Mouse (Mus musculus): ENCODE measurements around the gene Aagab. TPM values are rescaled to one million over a fixed set of nuclear protein-coding genes. Genes with fewer than 3 reads are reported as not detected.
A peak's percentile ranks its signal among the peaks of the same experiment; 100 is the strongest.

Aagab gene
- 52.9 and 64.5 TPM in 2 replicates for polyA plus RNA-seq (2014; fragmentation: Nextera tagmentation; extraction: Ambion mirVana)

GRCm38 (mm10) chr9:63602043-63602939 is at the start of gene Aagab, which contains the start of gene Iqch:
Aagab (plus strand) TSS chr9:63602660.
Iqch (minus strand) TSS chr9:63602493.
- Histone ChIP-seq H3K27me3 (ENCODE audit: control insufficient read depth, insufficient read depth, low read length) (no peaks in the 10 kb centered on the region), H3K4me3 (replicated peaks; ENCODE audit: low read depth, low read length) (peak within 1 kb of the TSS; percentile 91), H3K27ac (replicated peaks; ENCODE audit: low read depth, low read length) (peak within 1 kb of the TSS; percentile 86), H3K9ac (replicated peaks; ENCODE audit: low read length) (peak within 1 kb of the TSS; percentile 84), H3K4me2 (ENCODE audit: low read length) (peak within 1 kb of the TSS; percentile 72), H3K36me3 (ENCODE audit: control insufficient read depth, insufficient read depth, low read length) (no peaks in the 10 kb centered on the region), H3K4me1 (ENCODE audit: control insufficient read depth, insufficient read depth, low read length) (peaks cover 10% of the 10 kb centered on the region), H3K9me3 (ENCODE audit: control insufficient read depth, low read length) (no peaks in the 10 kb centered on the region)
- ATAC-seq (ENCODE audit: low FRiP score, low TSS enrichment) (peak; percentile 99), DNase-seq (peak; percentile 99)
- 2% methylated on average over 66 of the region's 70 CpGs for WGBS

- Histone ChIP-seq H3K27me3 (ENCODE audit: control insufficient read depth, insufficient read depth, low read length) (no peaks in the 10 kb centered on the region), H3K27ac (replicated peaks; ENCODE audit: low read depth, low read length) (no peak overlapping the region), H3K4me2 (ENCODE audit: low read length) (no peak overlapping the region), H3K4me3 (replicated peaks; ENCODE audit: low read depth, low read length) (no peak overlapping the region), H3K4me1 (ENCODE audit: control insufficient read depth, insufficient read depth, low read length) (no peaks in the 10 kb centered on the region), H3K36me3 (ENCODE audit: control insufficient read depth, insufficient read depth, low read length) (no peaks in the 10 kb centered on the region), H3K9ac (replicated peaks; ENCODE audit: low read length) (no peak overlapping the region), H3K9me3 (ENCODE audit: control insufficient read depth, low read length) (no peaks in the 10 kb centered on the region)
- ATAC-seq (ENCODE audit: low FRiP score, low TSS enrichment), result no peak
- DNase-seq, result no peak
- WGBS, result 76% methylated on average over 3 of the region's 3 CpGs
Measured at GRCm38 (mm10) chr9:63553628-63554027, 48.8 kb upstream of the Aagab start.

DNA sequence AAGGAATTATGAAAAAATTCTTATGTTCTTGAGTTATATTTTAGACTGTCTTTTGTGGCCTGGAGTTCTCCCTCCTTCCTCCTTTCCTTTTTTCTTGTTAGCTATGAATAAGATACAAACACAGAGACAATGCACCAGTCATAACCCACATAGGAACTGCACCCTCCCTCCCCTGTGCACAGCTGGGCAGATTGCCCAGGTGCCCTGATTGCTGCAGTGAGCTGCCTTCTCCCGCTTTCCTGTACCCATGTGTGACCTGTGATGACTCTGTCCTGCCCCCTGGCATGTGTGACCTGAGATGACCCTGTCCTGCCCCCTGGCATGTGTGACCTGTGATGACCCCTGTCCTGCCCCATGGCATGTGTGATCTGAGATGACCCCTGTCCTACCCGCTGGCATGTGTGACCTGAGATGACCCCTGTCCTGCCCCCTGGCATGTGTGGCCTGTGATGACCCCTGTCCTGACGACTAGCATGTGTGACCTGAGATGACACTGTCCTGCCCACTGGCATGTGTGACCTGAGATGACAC is 46.9 kb upstream of the Aagab start:
- no peaks in the 10 kb centered on the region for H3K9me3 ChIP-seq (ENCODE audit: control insufficient read depth, low read length)
- no peak overlapping the region for H3K9ac ChIP-seq (replicated peaks; ENCODE audit: low read length)
- no peaks in the 10 kb centered on the region for H3K27me3 ChIP-seq (ENCODE audit: control insufficient read depth, insufficient read depth, low read length)
- no peak overlapping the region for H3K27ac ChIP-seq (replicated peaks; ENCODE audit: low read depth, low read length)
- no peak for DNase-seq
- WGBS, result 62% methylated on average over 3 of the region's 3 CpGs
- H3K4me1 ChIP-seq (ENCODE audit: control insufficient read depth, insufficient read depth, low read length), result no peaks in the 10 kb centered on the region
- ATAC-seq (ENCODE audit: low FRiP score, low TSS enrichment), result no peak
- no peaks in the 10 kb centered on the region for H3K36me3 ChIP-seq (ENCODE audit: control insufficient read depth, insufficient read depth, low read length)
- no peak overlapping the region for H3K4me2 ChIP-seq (ENCODE audit: low read length)
- H3K4me3 ChIP-seq (replicated peaks; ENCODE audit: low read depth, low read length), result no peak overlapping the region

DNA sequence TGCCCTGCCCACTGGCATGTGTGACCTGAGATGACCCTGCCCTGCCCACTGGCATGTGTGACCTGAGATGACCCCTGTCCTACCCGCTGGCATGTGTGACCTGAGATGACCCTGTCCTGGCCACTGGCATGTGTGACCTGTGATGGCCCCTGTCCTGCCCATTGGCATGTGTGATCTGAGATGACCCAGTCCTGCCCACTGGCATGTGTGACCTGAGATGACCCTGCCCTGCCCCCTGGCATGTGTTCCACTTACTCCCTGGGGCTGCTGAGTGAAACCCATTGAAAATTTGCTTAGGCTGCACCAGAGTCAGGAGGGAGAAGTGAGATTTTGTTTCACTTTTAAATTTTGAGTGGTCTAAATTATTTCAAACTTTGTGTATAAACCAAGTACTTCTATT is 46.1 kb upstream of the Aagab start:
- Histone ChIP-seq H3K9me3 (ENCODE audit: control insufficient read depth, low read length) (no peaks in the 10 kb centered on the region), H3K9ac (replicated peaks; ENCODE audit: low read length) (no peak overlapping the region), H3K36me3 (ENCODE audit: control insufficient read depth, insufficient read depth, low read length) (no peaks in the 10 kb centered on the region), H3K27me3 (ENCODE audit: control insufficient read depth, insufficient read depth, low read length) (no peaks in the 10 kb centered on the region), H3K27ac (replicated peaks; ENCODE audit: low read depth, low read length) (no peak overlapping the region), H3K4me2 (ENCODE audit: low read length) (no peak overlapping the region), H3K4me3 (replicated peaks; ENCODE audit: low read depth, low read length) (no peak overlapping the region), H3K4me1 (ENCODE audit: control insufficient read depth, insufficient read depth, low read length) (no peaks in the 10 kb centered on the region)
- ATAC-seq (ENCODE audit: low FRiP score, low TSS enrichment), result no peak
- WGBS, result 95% methylated on average over 1 of the region's 1 CpGs
- DNase-seq, result no peak

DNA sequence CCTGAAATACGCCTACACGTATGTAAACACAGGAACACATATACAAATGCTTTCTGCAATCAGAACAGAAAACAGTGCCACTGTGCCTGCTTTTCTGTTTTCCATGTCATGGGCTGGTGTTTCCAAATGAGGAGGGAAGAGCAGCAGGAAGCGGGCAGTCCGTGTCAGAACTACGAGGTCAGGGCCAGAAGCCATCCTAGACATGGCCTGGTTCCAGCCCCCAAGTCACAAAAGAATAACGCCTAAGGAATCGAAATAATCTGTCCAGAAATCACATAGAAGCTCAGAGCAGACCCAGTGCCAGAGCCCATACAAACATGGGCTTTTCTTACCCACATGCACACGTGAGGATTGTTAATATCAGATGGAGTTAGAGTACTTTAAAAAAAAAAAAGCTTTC is 45.5 kb upstream of the Aagab start:
- no peaks in the 10 kb centered on the region for H3K4me1 ChIP-seq (ENCODE audit: control insufficient read depth, insufficient read depth, low read length)
- DNase-seq (no peak), ATAC-seq (ENCODE audit: low FRiP score, low TSS enrichment) (no peak)
- 86% methylated on average over 8 of the region's 8 CpGs for WGBS
- no peak overlapping the region for H3K27ac ChIP-seq (replicated peaks; ENCODE audit: low read depth, low read length)
- H3K4me2 ChIP-seq (ENCODE audit: low read length), result no peak overlapping the region
- no peak overlapping the region for H3K9ac ChIP-seq (replicated peaks; ENCODE audit: low read length)
- no peaks in the 10 kb centered on the region for H3K9me3 ChIP-seq (ENCODE audit: control insufficient read depth, low read length)
- no peak overlapping the region for H3K4me3 ChIP-seq (replicated peaks; ENCODE audit: low read depth, low read length)
- no peaks in the 10 kb centered on the region for H3K36me3 ChIP-seq (ENCODE audit: control insufficient read depth, insufficient read depth, low read length)
- no peaks in the 10 kb centered on the region for H3K27me3 ChIP-seq (ENCODE audit: control insufficient read depth, insufficient read depth, low read length)

DNA sequence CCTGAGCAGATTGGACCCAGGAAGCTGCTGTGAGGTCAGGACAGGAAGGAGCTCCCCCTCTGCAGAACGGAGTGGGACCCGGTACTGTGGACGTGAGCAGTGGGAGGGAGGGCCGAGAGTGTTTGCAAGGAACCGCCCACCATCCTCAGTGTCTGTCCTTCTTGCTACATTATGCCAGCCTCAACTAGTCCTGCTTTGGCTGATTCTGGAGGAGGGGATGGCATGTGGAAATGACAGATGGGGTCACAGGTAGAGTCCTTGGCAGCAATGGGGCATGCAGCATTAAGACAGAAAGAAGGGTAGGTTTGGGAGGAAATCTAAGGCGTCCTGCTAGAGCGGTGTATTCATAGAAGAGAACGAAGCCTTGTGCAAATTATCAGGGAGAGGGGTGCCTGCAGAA is 40.5 kb upstream of the Aagab start:
- no peaks in the 10 kb centered on the region for H3K9me3 ChIP-seq (ENCODE audit: control insufficient read depth, low read length)
- no peaks in the 10 kb centered on the region for H3K27me3 ChIP-seq (ENCODE audit: control insufficient read depth, insufficient read depth, low read length)
- H3K36me3 ChIP-seq (ENCODE audit: control insufficient read depth, insufficient read depth, low read length), result no peaks in the 10 kb centered on the region
- no peak overlapping the region for H3K27ac ChIP-seq (replicated peaks; ENCODE audit: low read depth, low read length)
- H3K4me3 ChIP-seq (replicated peaks; ENCODE audit: low read depth, low read length), result no peak overlapping the region
- ATAC-seq (ENCODE audit: low FRiP score, low TSS enrichment) (no peak), DNase-seq (no peak)
- H3K9ac ChIP-seq (replicated peaks; ENCODE audit: low read length), result no peak overlapping the region
- H3K4me1 ChIP-seq (ENCODE audit: control insufficient read depth, insufficient read depth, low read length), result 0 out of 2 replicates have a peak, but pooled peaks cover 2% of the 10 kb centered on the region
- 61% methylated on average over 8 of the region's 8 CpGs for WGBS
- H3K4me2 ChIP-seq (ENCODE audit: low read length), result no peak overlapping the region

DNA sequence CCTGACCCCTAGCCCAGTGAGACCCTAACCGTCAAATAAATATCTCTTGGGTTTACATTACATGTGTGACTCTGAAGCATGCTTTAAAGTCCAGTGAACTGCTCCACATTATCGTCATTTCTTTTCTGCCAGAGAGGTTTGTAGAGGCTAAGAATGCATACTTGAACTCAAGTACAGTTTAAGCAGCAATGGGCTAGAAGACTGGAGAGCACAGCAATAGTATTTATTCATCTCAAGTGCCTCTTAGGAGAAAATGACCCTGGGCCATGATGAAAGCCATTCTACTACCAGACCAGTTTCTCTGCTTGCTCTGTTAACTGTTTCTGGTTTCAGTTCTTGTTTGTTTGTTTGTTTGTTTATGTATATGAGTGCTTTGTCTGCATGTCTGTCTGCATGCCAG is 39.0 kb upstream of the Aagab start:
- 92% methylated on average over 2 of the region's 2 CpGs for WGBS

DNA sequence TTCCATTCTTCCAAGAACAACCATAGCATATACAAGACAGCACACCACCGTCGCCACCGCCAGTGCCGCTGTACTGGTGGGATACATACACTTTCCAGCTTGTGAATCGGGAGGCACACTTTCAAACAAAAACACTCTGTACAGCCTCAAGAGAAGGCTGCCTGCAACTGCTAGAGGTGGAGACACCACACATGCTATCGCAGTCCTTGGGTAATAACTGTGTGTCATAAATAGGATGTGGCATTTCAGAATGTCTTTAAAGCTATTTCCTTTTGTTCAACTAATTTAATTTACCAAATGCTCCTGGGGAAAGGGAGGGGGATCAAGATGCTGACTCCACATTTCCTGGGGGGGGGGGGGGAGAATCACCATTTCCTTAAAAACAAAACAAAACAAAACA is 34.1 kb upstream of the Aagab start:
- no peak overlapping the region for H3K9ac ChIP-seq (replicated peaks; ENCODE audit: low read length)
- DNase-seq, result no peak
- H3K4me3 ChIP-seq (replicated peaks; ENCODE audit: low read depth, low read length), result no peak overlapping the region
- no peaks in the 10 kb centered on the region for H3K9me3 ChIP-seq (ENCODE audit: control insufficient read depth, low read length)
- peaks cover 11% of the 10 kb centered on the region; the same call in 1 of the 2 replicates for H3K4me1 ChIP-seq (ENCODE audit: control insufficient read depth, insufficient read depth, low read length)
- no peaks in the 10 kb centered on the region for H3K27me3 ChIP-seq (ENCODE audit: control insufficient read depth, insufficient read depth, low read length)
- no peak overlapping the region for H3K4me2 ChIP-seq (ENCODE audit: low read length)
- 66% methylated on average over 6 of the region's 6 CpGs for WGBS
- no peak for ATAC-seq (ENCODE audit: low FRiP score, low TSS enrichment)
- no peak overlapping the region for H3K27ac ChIP-seq (replicated peaks; ENCODE audit: low read depth, low read length)
- H3K36me3 ChIP-seq (ENCODE audit: control insufficient read depth, insufficient read depth, low read length), result no peaks in the 10 kb centered on the region

More for the DNA sequence above, 39.0 kb upstream of the Aagab start:
- H3K27me3 ChIP-seq (ENCODE audit: control insufficient read depth, insufficient read depth, low read length), result no peaks in the 10 kb centered on the region
- H3K4me3 ChIP-seq (replicated peaks; ENCODE audit: low read depth, low read length), result no peak overlapping the region
- H3K9me3 ChIP-seq (ENCODE audit: control insufficient read depth, low read length), result no peaks in the 10 kb centered on the region
- H3K4me1 ChIP-seq (ENCODE audit: control insufficient read depth, insufficient read depth, low read length), result peaks cover 6% of the 10 kb centered on the region; the same call in 1 of the 2 replicates
- no peak overlapping the region for H3K4me2 ChIP-seq (ENCODE audit: low read length)
- ATAC-seq (ENCODE audit: low FRiP score, low TSS enrichment), result no peak
- DNase-seq, result no peak
- no peaks in the 10 kb centered on the region for H3K36me3 ChIP-seq (ENCODE audit: control insufficient read depth, insufficient read depth, low read length)
- no peak overlapping the region for H3K9ac ChIP-seq (replicated peaks; ENCODE audit: low read length)
- no peak overlapping the region for H3K27ac ChIP-seq (replicated peaks; ENCODE audit: low read depth, low read length)

Data from midbrain, embryonic 14.5 days (tissue).